Mouse (Mus musculus) ES-Bruce4 (cell line): ENCODE measurements around the gene Pick1. TPM values are rescaled to one million over a fixed set of nuclear protein-coding genes. Genes with fewer than 3 reads are reported as not detected.

Experiments
- H3K27ac ChIP-seq: 2 replicates; pipeline ENCODE4 v1.5.1; 2012; ENCODE audit warnings: low read length, inconsistent platforms; ENCODE audit not compliant: insufficient read depth
- H3K27me3 ChIP-seq: 2 replicates; pipeline ENCODE4 v1.6.1; 2012; ENCODE audit warnings: mild to moderate bottlenecking, low read length, inconsistent platforms; ENCODE audit not compliant: control insufficient read depth, poor library complexity, insufficient read depth, severe bottlenecking
- H3K36me3 ChIP-seq: 2 replicates; pipeline ENCODE4 v1.6.1; 2012; ENCODE audit warnings: inconsistent platforms, mild to moderate bottlenecking, low read length, moderate library complexity; ENCODE audit not compliant: control insufficient read depth, poor library complexity, insufficient read depth, severe bottlenecking
- H3K4me1 ChIP-seq: one replicate; pipeline ENCODE4 v1.8.1; 2011; ENCODE audit warnings: low read length; ENCODE audit not compliant: control insufficient read depth, insufficient read depth
- H3K4me3 ChIP-seq: 2 replicates; pipeline ENCODE4 v1.5.1; 2011; ENCODE audit warnings: low read depth, mild to moderate bottlenecking, low read length
- H3K9ac ChIP-seq: 2 replicates; pipeline ENCODE4 v1.6.1; 2012; ENCODE audit warnings: low read depth, mild to moderate bottlenecking, inconsistent platforms; ENCODE audit not compliant: poor library complexity, severe bottlenecking
- H3K9me3 ChIP-seq: replicated peaks from 2 replicates; pipeline ENCODE4 v1.6.1; 2012; ENCODE audit warnings: mild to moderate bottlenecking, low read length, inconsistent platforms; ENCODE audit not compliant: control insufficient read depth, poor library complexity, insufficient read depth, severe bottlenecking
- CTCF ChIP-seq: IDR thresholded peaks from one replicate; pipeline ENCODE4 v1.8.1; 2011; ENCODE audit warnings: low read depth, low read length
- EP300 ChIP-seq: IDR thresholded peaks from 2 replicates; pipeline ENCODE4 v1.6.1; 2011; ENCODE audit warnings: low read depth, low read length; ENCODE audit not compliant: insufficient read depth
- POLR2A ChIP-seq: IDR thresholded peaks from one replicate; pipeline ENCODE4 v1.8.1; 2011; ENCODE audit warnings: low read length; ENCODE audit not compliant: insufficient read depth
- polyA plus RNA-seq: library from polyadenylated mRNA; stranded (reverse); fragments of >200 nt; gene quantifications from 2 replicates; pipeline ENCODE4 v1.2.4, GENCODE M21; 2011; ENCODE audit warnings: low read depth; ENCODE audit not compliant: missing spikeins, insufficient read depth, insufficient read length

Gene Pick1
- polyA plus RNA-seq, 1 experiment: 47.8 TPM

DNA sequence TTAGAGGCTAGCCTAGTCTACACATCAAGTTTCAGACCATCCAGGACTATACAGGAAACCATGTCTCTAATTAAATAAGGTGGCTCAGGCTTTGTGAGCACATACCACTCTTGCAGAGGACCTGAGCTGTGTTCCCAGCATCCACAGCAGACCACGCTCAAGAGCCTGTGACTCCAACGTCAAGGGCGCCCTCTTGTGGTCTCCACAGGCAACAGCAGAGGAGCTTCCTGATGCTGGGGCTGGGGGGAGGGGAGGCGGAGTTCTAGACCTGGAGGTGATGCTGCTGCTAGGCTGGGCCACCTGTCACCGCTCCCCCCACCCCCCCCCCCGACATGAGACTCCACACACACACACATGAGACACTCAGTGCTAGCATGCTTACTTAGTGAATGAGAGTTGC lies 51.2 kb downstream of the Pick1 start:
- Histone ChIP-seq H3K9ac (no peak overlapping the region), H3K9me3 (no peaks in the 10 kb centered on the region), H3K36me3 (no peaks in the 10 kb centered on the region), H3K27ac (no peak overlapping the region), H3K27me3 (no peaks in the 10 kb centered on the region), H3K4me1 (peaks cover 2% of the 10 kb centered on the region), H3K4me3 (no peak overlapping the region)
- TF ChIP-seq POLR2A: no peak
- TF ChIP-seq CTCF: peak; percentile 98
- TF ChIP-seq EP300: 0 out of 2 replicates have a peak, but pooled peaks have one; percentile 40

GRCm38 (mm10) chr15:79280850-79281249 lies 51.9 kb downstream of the Pick1 start:
- Histone ChIP-seq H3K36me3 (no peaks in the 10 kb centered on the region), H3K27me3 (no peaks in the 10 kb centered on the region), H3K4me3 (no peak overlapping the region), H3K4me1 (peaks cover 2% of the 10 kb centered on the region), H3K27ac (no peak overlapping the region), H3K9ac (no peak overlapping the region), H3K9me3 (no peaks in the 10 kb centered on the region)
- peak; percentile 47 for TF ChIP-seq CTCF
- no peak for TF ChIP-seq EP300

DNA sequence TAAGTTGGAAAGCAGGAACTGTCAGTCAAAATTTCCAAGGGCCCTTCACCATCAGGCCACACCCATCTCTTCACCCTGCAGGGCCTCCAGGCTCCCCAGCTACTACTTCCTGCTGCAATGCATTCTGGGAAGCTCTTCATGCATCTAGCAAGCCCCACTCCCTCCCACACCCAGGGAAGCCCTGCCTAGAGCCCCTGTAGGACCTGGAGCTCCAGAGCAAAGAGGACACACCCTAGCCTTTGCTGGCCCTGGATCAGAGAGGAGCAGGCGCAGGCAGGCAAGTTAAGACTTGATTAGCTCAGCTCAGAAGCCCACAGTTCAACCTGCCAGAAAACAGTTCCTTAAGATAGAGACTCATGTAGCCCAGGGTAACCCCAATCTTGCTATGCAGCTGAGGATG lies 52.4 kb downstream of the Pick1 start:
- Histone ChIP-seq H3K27me3 (no peaks in the 10 kb centered on the region), H3K27ac (peak overlapping the region; percentile 85), H3K4me3 (peak overlapping the region; percentile 41), H3K36me3 (no peaks in the 10 kb centered on the region), H3K9me3 (no peaks in the 10 kb centered on the region), H3K9ac (peak overlapping the region; percentile 46), H3K4me1 (peaks cover 2% of the 10 kb centered on the region)
- no peak for TF ChIP-seq CTCF
- no peak for TF ChIP-seq POLR2A
- TF ChIP-seq EP300: 0 out of 2 replicates have a peak, but pooled peaks have one; percentile 16

- no peak overlapping the region for H3K27ac ChIP-seq
Observed at GRCm38 (mm10) chr15:79282434-79282833, 53.5 kb downstream of the Pick1 start.

DNA sequence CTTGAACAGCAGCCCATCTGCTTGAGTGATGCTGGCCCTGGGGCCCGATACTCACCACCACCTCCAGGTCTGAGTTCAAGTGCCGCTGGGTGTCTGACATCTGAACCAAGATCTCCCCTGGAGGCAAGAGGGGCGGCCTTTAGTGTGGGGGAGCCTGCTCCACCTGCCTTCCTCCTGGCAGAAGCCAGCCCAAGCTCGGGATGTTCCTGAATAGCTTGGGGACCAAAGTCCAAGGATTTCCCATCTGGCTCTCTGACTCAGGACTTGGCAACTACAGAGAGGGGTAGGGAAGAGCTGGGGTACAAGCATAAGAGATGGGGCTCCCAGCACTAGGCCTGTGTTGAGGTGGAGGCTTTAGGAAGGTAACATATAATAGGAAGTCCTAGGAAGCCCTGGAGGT lies 54.4 kb downstream of the Pick1 start:
- no peaks in the 10 kb centered on the region for H3K27me3 ChIP-seq
- no peak overlapping the region for H3K27ac ChIP-seq
- no peak overlapping the region for H3K9ac ChIP-seq
- H3K9me3 ChIP-seq: no peaks in the 10 kb centered on the region
- peaks cover 2% of the 10 kb centered on the region for H3K4me1 ChIP-seq
- no peak overlapping the region for H3K4me3 ChIP-seq
- TF ChIP-seq POLR2A (no peak), CTCF (no peak), EP300 (no peak)
- H3K36me3 ChIP-seq: no peaks in the 10 kb centered on the region

More at GRCm38 (mm10) chr15:79282434-79282833, 53.5 kb downstream of the Pick1 start:
- no peak overlapping the region for H3K9ac ChIP-seq
- no peaks in the 10 kb centered on the region for H3K36me3 ChIP-seq
- no peak for TF ChIP-seq POLR2A
- TF ChIP-seq EP300: no peak
- TF ChIP-seq CTCF: no peak
- no peaks in the 10 kb centered on the region for H3K9me3 ChIP-seq
- no peaks in the 10 kb centered on the region for H3K27me3 ChIP-seq
- H3K4me3 ChIP-seq: no peak overlapping the region
- peaks cover 2% of the 10 kb centered on the region for H3K4me1 ChIP-seq

- no peaks in the 10 kb centered on the region for H3K27me3 ChIP-seq
Observed at GRCm38 (mm10) chr15:79285399-79285798, 56.4 kb downstream of the Pick1 start, which contains the start of gene Baiap2l2. TSS of gene Baiap2l2 (minus strand) at chr15:79285537.

More at GRCm38 (mm10) chr15:79285399-79285798, 56.4 kb downstream of the Pick1 start, which contains the start of gene Baiap2l2:
- Histone ChIP-seq H3K9ac (no peak within 1 kb of the TSS), H3K4me3 (no peak within 1 kb of the TSS), H3K27ac (no peak within 1 kb of the TSS), H3K4me1 (peaks cover 2% of the 10 kb centered on the region), H3K36me3 (no peaks in the 10 kb centered on the region), H3K9me3 (no peaks in the 10 kb centered on the region)
- TF ChIP-seq EP300 (no peak), POLR2A (no peak), CTCF (no peak)
